Mouse (Mus musculus): ENCODE measurements around the gene Cyb5d1. TPM values are rescaled to one million over a fixed set of nuclear protein-coding genes. Genes with fewer than 3 reads are reported as not detected.

Cyb5d1 gene
- polyA plus RNA-seq (2014; fragmentation: Illumina TruSeq; extraction: RNeasy Lipid Tissue Mini Kit (QIAGEN cat#74804); ENCODE audit: low read depth, low replicate concordance), result 37.7 TPM

GRCm38 (mm10) chr11:69395235-69395633, at the start of gene Cyb5d1, which contains the start of gene Naa38:
Gene Cyb5d1, minus strand, starts transcription at chr11:69395631.
Gene Naa38, plus strand, starts transcription at chr11:69395487.

DNA sequence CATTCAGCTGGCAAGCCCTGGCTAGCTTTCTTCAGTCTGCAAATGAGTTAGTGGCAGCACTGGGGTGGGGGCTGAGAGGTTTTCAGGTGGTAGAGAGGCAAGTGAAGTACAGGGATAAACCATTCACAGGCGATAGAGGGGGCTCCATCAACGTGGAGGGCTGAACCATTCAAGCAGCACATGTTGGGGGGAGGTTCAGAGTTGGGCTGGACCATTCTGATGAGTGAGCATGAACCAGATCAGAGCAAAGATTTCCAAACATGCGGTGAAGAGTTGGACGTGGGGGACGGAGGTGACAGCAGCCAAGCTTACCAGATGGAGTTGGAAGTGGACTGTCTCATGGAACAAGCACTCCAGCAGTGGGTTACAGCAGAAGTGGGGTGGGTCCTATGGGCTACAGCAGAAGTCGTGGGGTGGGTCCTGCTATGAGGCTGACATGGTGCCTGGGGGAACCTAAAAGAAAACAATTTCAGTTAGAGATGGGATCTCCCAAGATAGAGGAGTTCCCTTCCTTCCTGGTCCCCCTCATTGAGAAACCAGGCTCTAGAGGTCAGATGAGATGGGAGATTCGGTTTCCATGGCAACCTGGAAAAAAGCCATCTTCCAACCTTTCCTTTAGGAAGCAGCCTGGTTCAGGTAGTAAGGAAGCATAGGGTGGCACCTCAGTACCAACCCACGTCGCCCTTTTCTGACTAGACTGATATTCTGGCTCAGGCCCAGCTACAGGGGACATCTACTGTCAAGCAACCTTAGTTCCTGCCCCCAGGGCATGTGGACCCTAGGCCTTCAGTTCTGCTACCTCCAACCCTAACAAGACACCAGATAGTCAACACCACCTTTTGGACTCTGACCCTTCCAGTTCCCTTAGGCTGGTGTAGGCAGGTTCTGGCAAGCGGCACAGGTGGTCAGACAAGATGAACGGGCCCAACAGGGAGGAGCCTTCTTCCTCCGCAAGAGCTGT, 18.1 kb upstream of the Cyb5d1 start, which contains the start of gene Kdm6b:
Gene Kdm6b, minus strand, starts transcription at position 455 of the 961 bp plus-strand sequence.

GRCm38 (mm10) chr11:69398059-69398458, 2.6 kb upstream of the Cyb5d1 start, which contains the start of gene Tmem88:
Gene Tmem88, minus strand, starts transcription at chr11:69398234.

GRCm38 (mm10) chr11:69369215-69369989, 26.0 kb downstream of the Cyb5d1 start, which contains the start of gene Chd3:
Gene Chd3, minus strand, starts transcription at chr11:69369406.

Other genes starting within 250 kb of the Cyb5d1 start
- not detected for gene Alox12b, start 238.6 kb downstream of the Cyb5d1 start, polyA plus RNA-seq (2014; fragmentation: Illumina TruSeq; extraction: RNeasy Lipid Tissue Mini Kit (QIAGEN cat#74804); ENCODE audit: low read depth, low replicate concordance)
- gene Alox8, start 197.8 kb downstream of the Cyb5d1 start, polyA plus RNA-seq (2014; fragmentation: Illumina TruSeq; extraction: RNeasy Lipid Tissue Mini Kit (QIAGEN cat#74804); ENCODE audit: low read depth, low replicate concordance), result not detected
- 0.05 TPM for gene Gucy2e, start 158.6 kb downstream of the Cyb5d1 start, polyA plus RNA-seq (2014; fragmentation: Illumina TruSeq; extraction: RNeasy Lipid Tissue Mini Kit (QIAGEN cat#74804); ENCODE audit: low read depth, low replicate concordance)
- 8.9 TPM for gene Cntrob, start 71.9 kb downstream of the Cyb5d1 start, polyA plus RNA-seq (2014; fragmentation: Illumina TruSeq; extraction: RNeasy Lipid Tissue Mini Kit (QIAGEN cat#74804); ENCODE audit: low read depth, low replicate concordance)
- gene Trappc1, start 71.7 kb downstream of the Cyb5d1 start, polyA plus RNA-seq (2014; fragmentation: Illumina TruSeq; extraction: RNeasy Lipid Tissue Mini Kit (QIAGEN cat#74804); ENCODE audit: low read depth, low replicate concordance), result 90.6 TPM
- gene Kcnab3, start 69.4 kb downstream of the Cyb5d1 start, polyA plus RNA-seq (2014; fragmentation: Illumina TruSeq; extraction: RNeasy Lipid Tissue Mini Kit (QIAGEN cat#74804); ENCODE audit: low read depth, low replicate concordance), result 1.1 TPM
- gene Rnf227, start 55.2 kb downstream of the Cyb5d1 start, polyA plus RNA-seq (2014; fragmentation: Illumina TruSeq; extraction: RNeasy Lipid Tissue Mini Kit (QIAGEN cat#74804); ENCODE audit: low read depth, low replicate concordance), result 1.6 TPM
- 88.6 TPM for gene Chd3, start 26.2 kb downstream of the Cyb5d1 start, polyA plus RNA-seq (2014; fragmentation: Illumina TruSeq; extraction: RNeasy Lipid Tissue Mini Kit (QIAGEN cat#74804); ENCODE audit: low read depth, low replicate concordance)
- 115 TPM for gene Naa38, start 144 bp downstream of the Cyb5d1 start, polyA plus RNA-seq (2014; fragmentation: Illumina TruSeq; extraction: RNeasy Lipid Tissue Mini Kit (QIAGEN cat#74804); ENCODE audit: low read depth, low replicate concordance)
- gene Tmem88, start 2.6 kb upstream of the Cyb5d1 start, polyA plus RNA-seq (2014; fragmentation: Illumina TruSeq; extraction: RNeasy Lipid Tissue Mini Kit (QIAGEN cat#74804); ENCODE audit: low read depth, low replicate concordance), result 10.2 TPM
- gene Kdm6b, start 18.0 kb upstream of the Cyb5d1 start, polyA plus RNA-seq (2014; fragmentation: Illumina TruSeq; extraction: RNeasy Lipid Tissue Mini Kit (QIAGEN cat#74804); ENCODE audit: low read depth, low replicate concordance), result 22.5 TPM
- gene Dnah2, start 153.5 kb upstream of the Cyb5d1 start, polyA plus RNA-seq (2014; fragmentation: Illumina TruSeq; extraction: RNeasy Lipid Tissue Mini Kit (QIAGEN cat#74804); ENCODE audit: low read depth, low replicate concordance), result 1.2 TPM
- 1.1 TPM for gene Efnb3, start 164.6 kb upstream of the Cyb5d1 start, polyA plus RNA-seq (2014; fragmentation: Illumina TruSeq; extraction: RNeasy Lipid Tissue Mini Kit (QIAGEN cat#74804); ENCODE audit: low read depth, low replicate concordance)
- gene Wrap53, start 184.6 kb upstream of the Cyb5d1 start, polyA plus RNA-seq (2014; fragmentation: Illumina TruSeq; extraction: RNeasy Lipid Tissue Mini Kit (QIAGEN cat#74804); ENCODE audit: low read depth, low replicate concordance), result 9.2 TPM
- gene Trp53, start 184.7 kb upstream of the Cyb5d1 start, polyA plus RNA-seq (2014; fragmentation: Illumina TruSeq; extraction: RNeasy Lipid Tissue Mini Kit (QIAGEN cat#74804); ENCODE audit: low read depth, low replicate concordance), result 35.1 TPM
- gene Atp1b2, start 210.3 kb upstream of the Cyb5d1 start, polyA plus RNA-seq (2014; fragmentation: Illumina TruSeq; extraction: RNeasy Lipid Tissue Mini Kit (QIAGEN cat#74804); ENCODE audit: low read depth, low replicate concordance), result 14.8 TPM
- not detected for gene Shbg, start 222.3 kb upstream of the Cyb5d1 start, polyA plus RNA-seq (2014; fragmentation: Illumina TruSeq; extraction: RNeasy Lipid Tissue Mini Kit (QIAGEN cat#74804); ENCODE audit: low read depth, low replicate concordance)
- gene Sat2, start 226.4 kb upstream of the Cyb5d1 start, polyA plus RNA-seq (2014; fragmentation: Illumina TruSeq; extraction: RNeasy Lipid Tissue Mini Kit (QIAGEN cat#74804); ENCODE audit: low read depth, low replicate concordance), result 16.0 TPM
- 64.4 TPM for gene Fxr2, start 237.4 kb upstream of the Cyb5d1 start, polyA plus RNA-seq (2014; fragmentation: Illumina TruSeq; extraction: RNeasy Lipid Tissue Mini Kit (QIAGEN cat#74804); ENCODE audit: low read depth, low replicate concordance)